Mouse (Mus musculus) spleen, adult 18-20 months (tissue): ENCODE data around the gene Cd93.

Experiments
- DNase-seq, 2 experiments: peaks; one replicate each; pipeline ENCODE4 v3.0.0; 2022; ENCODE audit warnings: mixed read lengths in 2 of 2

Cd93 gene

GRCm38 (mm10) chr2:148443249-148443958 lies at the start of gene Cd93:
Gene Cd93, minus strand, starts transcription at chr2:148443563.
- DNase-seq = peak; percentile 20 to 30

- DNase-seq = no peak
These were observed 48.7 kb upstream of the Cd93 start for GRCm38 (mm10) chr2:148492108-148492507.

GRCm38 (mm10) chr2:148490150-148490549 lies 46.8 kb upstream of the Cd93 start:
- no peak for DNase-seq

GRCm38 (mm10) chr2:148488885-148489284 lies 45.5 kb upstream of the Cd93 start:
- no peak for DNase-seq

GRCm38 (mm10) chr2:148485576-148485975 lies 42.2 kb upstream of the Cd93 start:
- DNase-seq = no peak

GRCm38 (mm10) chr2:148480376-148480775 lies 37.0 kb upstream of the Cd93 start:
- no peak for DNase-seq

GRCm38 (mm10) chr2:148478141-148478701 lies 34.9 kb upstream of the Cd93 start:
- DNase-seq = no peak

- DNase-seq = no peak
These were observed 34.0 kb upstream of the Cd93 start for GRCm38 (mm10) chr2:148477346-148477745.

- no peak for DNase-seq
These were observed 33.2 kb upstream of the Cd93 start for GRCm38 (mm10) chr2:148476576-148476975.

GRCm38 (mm10) chr2:148475879-148476495 lies 32.6 kb upstream of the Cd93 start:
- no peak for DNase-seq

GRCm38 (mm10) chr2:148469341-148470238 lies 26.2 kb upstream of the Cd93 start:
- DNase-seq = no peak

GRCm38 (mm10) chr2:148467921-148468440 lies 24.6 kb upstream of the Cd93 start:
- no peak for DNase-seq

- no peak for DNase-seq
These were observed 12.0 kb upstream of the Cd93 start for GRCm38 (mm10) chr2:148455341-148455740.

GRCm38 (mm10) chr2:148454014-148454542 lies 10.7 kb upstream of the Cd93 start:
- no peak for DNase-seq

- no peak for DNase-seq
These were observed 9.7 kb upstream of the Cd93 start for GRCm38 (mm10) chr2:148453061-148453460.

GRCm38 (mm10) chr2:148451498-148451897 lies 8.1 kb upstream of the Cd93 start:
- DNase-seq = no peak

GRCm38 (mm10) chr2:148450616-148451015 lies 7.3 kb upstream of the Cd93 start:
- DNase-seq = no peak

GRCm38 (mm10) chr2:148449659-148450058 lies 6.3 kb upstream of the Cd93 start:
- DNase-seq = no peak

GRCm38 (mm10) chr2:148446446-148446845 lies 3.1 kb upstream of the Cd93 start:
- no peak for DNase-seq

- DNase-seq = no peak
These were observed 2.3 kb upstream of the Cd93 start for GRCm38 (mm10) chr2:148445616-148446015.

- DNase-seq = no peak
These were observed 1.1 kb upstream of the Cd93 start for GRCm38 (mm10) chr2:148444472-148444871.

GRCm38 (mm10) chr2:148442710-148443109 lies 653 bp downstream of the Cd93 start:
- DNase-seq = peak in 1 of 2 experiments; percentile 8

- DNase-seq = peak in 1 of 2 experiments; percentile 16
These were observed 1.2 kb downstream of the Cd93 start for GRCm38 (mm10) chr2:148442172-148442571.
